Mouse (Mus musculus) limb, embryonic 14.5 days (tissue): ENCODE data around the gene Bcl10. TPM values are rescaled to one million over a fixed set of nuclear protein-coding genes. Genes with fewer than 3 reads are reported as not detected.

Experiments used
- ATAC-seq: fragments of 200-750 bp; cut with Nextera tagmentation; 2 replicates; pipeline ENCODE4 v1.8.0; 2017; ENCODE audit warnings: low read depth, moderate number of reproducible peaks, moderate TSS enrichment; ENCODE audit not compliant: low FRiP score
- DNase-seq: peaks from one replicate; pipeline ENCODE4 v3.0.0-alpha.2; 2015; ENCODE audit warnings: low spot score
- H3K27ac ChIP-seq: fragments of 300-500 bp; sonication (generic); replicated peaks from 2 replicates; pipeline ENCODE4 v1.5.1; 2014; ENCODE audit warnings: low read depth, mild to moderate bottlenecking, low read length, moderate library complexity, mixed read lengths
- H3K27me3 ChIP-seq: fragments of 300-500 bp; sonication (generic); 2 replicates; pipeline ENCODE4 v1.6.1; 2014; ENCODE audit warnings: low read length, mixed read lengths; ENCODE audit not compliant: control insufficient read depth, insufficient read depth
- H3K36me3 ChIP-seq: fragments of 300-500 bp; sonication (generic); 2 replicates; pipeline ENCODE4 v1.6.1; 2014; ENCODE audit warnings: mild to moderate bottlenecking, low read length, moderate library complexity, mixed read lengths; ENCODE audit not compliant: control insufficient read depth, insufficient read depth
- H3K4me1 ChIP-seq: fragments of 300-500 bp; sonication (generic); 2 replicates; pipeline ENCODE4 v1.6.1; 2014; ENCODE audit warnings: antibody characterized with exemption, low read length, mixed read lengths; ENCODE audit not compliant: control insufficient read depth, insufficient read depth
- H3K4me2 ChIP-seq: fragments of 300-500 bp; sonication (generic); replicated peaks from 2 replicates; pipeline ENCODE4 v1.6.1; 2014; ENCODE audit warnings: low read depth, mild to moderate bottlenecking, low read length, moderate library complexity; ENCODE audit not compliant: severe bottlenecking
- H3K4me3 ChIP-seq: fragments of 300-500 bp; sonication (generic); replicated peaks from 2 replicates; pipeline ENCODE4 v1.5.1; 2014; ENCODE audit warnings: low read length
- H3K9ac ChIP-seq: fragments of 300-500 bp; sonication (generic); 2 replicates; pipeline ENCODE4 v1.6.1; 2014; ENCODE audit warnings: mild to moderate bottlenecking, low read depth, low read length, moderate library complexity; ENCODE audit not compliant: severe bottlenecking
- H3K9me3 ChIP-seq: fragments of 300-500 bp; sonication (generic); 2 replicates; pipeline ENCODE4 v1.6.1; 2016; ENCODE audit warnings: low read length; ENCODE audit not compliant: control insufficient read depth
- POLR2A ChIP-seq: fragments of 200-500 bp; IDR thresholded peaks from 2 replicates; pipeline ENCODE4 v1.8.0; 2012; ENCODE audit warnings: inconsistent platforms, mild to moderate bottlenecking, moderate library complexity, borderline replicate concordance; ENCODE audit not compliant: insufficient read depth, insufficient read length; ENCODE audit errors: extremely low read depth
- WGBS: fragments of 180-500 bp; shearing (Covaris S2); extraction: QIAGEN DNeasy Blood & Tissue Kit; methylation state at CpG from one replicate; pipeline ENCODE4 v1.1.7; 2014; 5-methylcytosine and 5-hydroxymethylcytosine counted together
- polyA plus RNA-seq, 2 experiments: library from polyadenylated mRNA; depleted of rRNA in 1 of 2; stranded (reverse) in 1 of 2; unstranded in 1 of 2; fragments of >200 nt; fragmentation: Nextera tagmentation in 1 of 2; extraction: Ambion mirVana in 1 of 2; gene quantifications; 2 replicates each; pipeline versions ENCODE4 v1.2.1 to v1.2.3; 2012 to 2014

Gene Bcl10
- polyA plus RNA-seq, 2 experiments, result 25.5 to 52.9 TPM

- DNase-seq (peak; percentile 99), ATAC-seq (peak; percentile 100)
- H3K9ac ChIP-seq, result peak overlapping the region; percentile 77
- peaks cover 6% of the 10 kb centered on the region; the same call in 1 of the 2 replicates for H3K36me3 ChIP-seq
- H3K9me3 ChIP-seq, result no peaks in the 10 kb centered on the region
- peak overlapping the region; percentile 91 for H3K27ac ChIP-seq
- no peaks in the 10 kb centered on the region for H3K27me3 ChIP-seq
- peaks cover 12% of the 10 kb centered on the region for H3K4me1 ChIP-seq
- under 1% methylated on average over 39 of the region's 58 CpGs for WGBS
- TF ChIP-seq POLR2A, result peak; percentile 76; the same call in 1 of the 2 replicates
- peak overlapping the region; percentile 48 for H3K4me2 ChIP-seq
- H3K4me3 ChIP-seq, result peak overlapping the region; percentile 73
Measured at GRCm38 (mm10) chr3:145923874-145924577, 1.4 kb downstream of the Bcl10 start.

GRCm38 (mm10) chr3:145924649-145925337, 2.2 kb downstream of the Bcl10 start:
- H3K4me2 ChIP-seq, result peak overlapping the region; percentile 48
- TF ChIP-seq POLR2A, result no peak
- H3K9me3 ChIP-seq, result no peaks in the 10 kb centered on the region
- peaks cover 12% of the 10 kb centered on the region for H3K4me1 ChIP-seq
- no peak for ATAC-seq
- peaks cover 6% of the 10 kb centered on the region; the same call in 1 of the 2 replicates for H3K36me3 ChIP-seq
- H3K27me3 ChIP-seq, result no peaks in the 10 kb centered on the region
- peak; percentile 60 for DNase-seq
- peak overlapping the region; percentile 77 for H3K9ac ChIP-seq
- WGBS, result 2% methylated on average over 39 of the region's 39 CpGs
- H3K27ac ChIP-seq, result peak overlapping the region; percentile 91
- peak overlapping the region; percentile 73 for H3K4me3 ChIP-seq

DNA sequence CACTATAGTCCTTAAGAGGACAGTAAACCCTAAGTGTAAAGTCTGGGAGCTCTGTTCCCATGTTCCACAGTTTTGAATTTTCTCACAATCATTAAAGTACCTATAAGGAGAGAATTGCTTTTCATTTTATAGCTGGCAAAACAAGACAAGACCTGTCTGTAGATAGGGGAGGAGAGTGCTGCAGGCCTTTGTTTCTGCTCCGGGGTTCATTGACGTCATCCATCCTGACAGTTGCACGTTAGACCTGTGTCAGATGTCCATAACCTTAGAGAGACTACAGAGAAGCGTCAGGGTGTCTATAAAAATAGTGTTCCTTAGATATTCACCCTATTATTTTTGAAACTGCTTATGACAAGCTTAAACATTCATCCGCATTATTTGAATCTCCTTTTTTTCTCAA, 2.9 kb downstream of the Bcl10 start:
- Histone ChIP-seq H3K4me2 (peak overlapping the region; percentile 48), H3K4me1 (peaks cover 12% of the 10 kb centered on the region), H3K9me3 (no peaks in the 10 kb centered on the region), H3K36me3 (peaks cover 9% of the 10 kb centered on the region; the same call in 1 of the 2 replicates), H3K4me3 (peak overlapping the region; percentile 73), H3K27ac (no peak overlapping the region), H3K27me3 (no peaks in the 10 kb centered on the region), H3K9ac (peak overlapping the region; percentile 13; the same call in 1 of the 2 replicates)
- TF ChIP-seq POLR2A, result no peak
- WGBS, result 55% methylated on average over 5 of the region's 5 CpGs
- ATAC-seq (no peak), DNase-seq (no peak)

DNA sequence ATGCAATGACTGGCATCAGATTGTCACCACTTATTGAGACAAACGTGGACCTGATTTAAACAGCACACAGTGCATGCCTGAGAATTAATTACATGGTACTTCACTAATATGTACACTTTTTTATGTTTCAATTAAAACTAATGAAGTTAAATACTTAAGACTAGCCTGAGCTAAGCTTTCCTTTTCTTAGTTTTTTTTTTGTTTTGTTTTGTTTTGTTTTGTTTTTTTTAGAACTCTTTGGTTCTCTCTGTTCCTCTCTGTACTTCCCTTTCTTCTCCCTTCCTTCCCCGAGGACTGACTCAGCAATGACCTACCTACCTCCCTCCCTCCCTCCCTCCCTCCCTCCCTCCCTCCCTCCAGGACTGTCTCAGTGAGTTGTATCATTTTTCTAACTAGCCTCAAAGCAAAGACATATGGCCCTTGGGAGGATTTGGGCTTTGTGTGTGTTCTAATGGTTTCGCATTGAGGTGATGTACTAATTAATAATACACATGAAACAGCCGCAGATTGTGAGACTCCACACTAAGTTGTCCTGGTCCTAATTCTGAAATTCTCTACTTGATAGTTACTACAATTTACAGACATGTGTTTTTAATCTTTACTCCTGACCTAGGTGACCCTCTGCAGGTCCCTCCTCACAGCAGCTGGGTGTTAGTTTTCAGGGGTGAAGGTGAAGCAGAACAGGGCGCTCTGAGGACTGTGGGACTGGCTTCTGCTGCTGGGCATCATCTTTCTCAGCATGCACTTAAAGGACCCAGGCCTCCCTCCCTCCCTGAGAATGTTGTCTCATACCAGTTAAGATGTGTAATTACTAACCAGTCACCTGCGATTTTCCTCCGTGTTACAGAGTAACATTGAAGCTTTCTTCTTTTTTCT, 7.2 kb downstream of the Bcl10 start:
- Histone ChIP-seq H3K4me2 (no peak overlapping the region), H3K36me3 (peaks cover 36% of the 10 kb centered on the region), H3K4me1 (peaks cover 12% of the 10 kb centered on the region), H3K9me3 (no peaks in the 10 kb centered on the region), H3K27ac (no peak overlapping the region), H3K4me3 (no peak overlapping the region), H3K27me3 (no peaks in the 10 kb centered on the region), H3K9ac (no peak overlapping the region)
- DNase-seq, result no peak
- WGBS, result 35% methylated on average over 7 of the region's 7 CpGs
- no peak for TF ChIP-seq POLR2A
- ATAC-seq, result no peak

DNA sequence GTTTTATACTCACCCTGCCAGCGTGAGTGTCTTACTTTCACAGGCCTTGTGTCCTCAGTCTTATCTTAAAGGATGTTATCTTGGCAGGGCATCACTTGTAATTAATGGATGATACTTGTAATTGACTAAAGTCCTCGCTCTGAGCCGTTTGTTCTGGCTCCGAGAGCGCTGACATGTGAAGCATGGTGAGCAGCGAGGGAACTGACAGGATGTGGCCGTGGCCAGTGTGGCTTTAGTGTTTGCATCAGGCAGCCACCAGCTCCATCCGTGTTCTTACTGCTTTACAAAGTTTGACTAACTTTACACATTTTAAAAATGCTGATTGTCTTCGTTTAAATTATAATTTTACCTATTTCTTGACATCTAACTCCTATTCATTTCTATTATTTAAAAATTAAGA, 11.2 kb downstream of the Bcl10 start:
- ATAC-seq (no peak), DNase-seq (no peak)
- 80% methylated on average over 9 of the region's 9 CpGs for WGBS
- Histone ChIP-seq H3K9ac (no peak overlapping the region), H3K27me3 (no peaks in the 10 kb centered on the region), H3K4me2 (no peak overlapping the region), H3K4me3 (no peak overlapping the region), H3K36me3 (peaks cover 30% of the 10 kb centered on the region), H3K27ac (no peak overlapping the region), H3K9me3 (no peaks in the 10 kb centered on the region), H3K4me1 (peaks cover 3% of the 10 kb centered on the region; the same call in 1 of the 2 replicates)
- TF ChIP-seq POLR2A, result no peak
